Comparison of ENCODE assay signal across 31 mouse cellular contexts in genomic region chr8:60974837-60975236, GRCm38 (mm10). TPM values are rescaled to one million over a fixed set of nuclear protein-coding genes. Genes with fewer than 3 reads are reported as not detected.
DNase-seq lines count a peak whose midpoint lies in the region; ATAC-seq and TF ChIP-seq lines count a peak whose summit lies in the region.
"Had no signal": no experiment of that assay in that cellular context is flagged by ENCODE, and none has a peak within 500 bp of the region (broad histone marks: within the 10 kb centered on the region; RNA-seq: fewer than 3 reads in every experiment).

No protein-coding gene starts in this region.

- no peak overlapping the region for H3K9ac ChIP-seq in stomach, embryonic 14.5 days (replicated peaks; ENCODE audit: low read depth, low read length)
- H3K9ac ChIP-seq in stomach, postnatal 0 days (ENCODE audit: low read length) = no peak overlapping the region
- H3K9ac ChIP-seq in liver, embryonic 16.5 days (ENCODE audit: low read depth, low read length) = peak overlapping the region; percentile 30
- H3K9ac ChIP-seq: forebrain, embryonic 12.5 days; heart, embryonic 13.5 days; hindbrain, embryonic 15.5 days; kidney, embryonic 15.5 days; limb, embryonic 13.5 days; lung, embryonic 14.5 days; midbrain, embryonic 13.5 days; neural tube, embryonic 13.5 days had no signal

- TF ChIP-seq CTCF in stomach, postnatal 0 days (IDR thresholded peaks at IDR 0.05; ENCODE audit: low read depth) = no peak
- no peak for TF ChIP-seq CTCF in layer of hippocampus, adult 2 months (conservative IDR thresholded peaks at IDR 0.05)

- 74% methylated on average over 2 of the region's 2 CpGs for WGBS in stomach, embryonic 14.5 days
- 67% methylated on average over 2 of the region's 2 CpGs for WGBS in stomach, postnatal 0 days
- 27% methylated on average over 2 of the region's 2 CpGs for WGBS in liver, embryonic 16.5 days (ENCODE audit: insufficient replicate concordance)

- no peak overlapping the region for H3K4me2 ChIP-seq in stomach, embryonic 14.5 days (replicated peaks; ENCODE audit: low read depth, low read length)
- H3K4me2 ChIP-seq in stomach, postnatal 0 days (replicated peaks; ENCODE audit: low read depth) = no peak overlapping the region
- H3K4me2 ChIP-seq in liver, embryonic 16.5 days (ENCODE audit: low read depth, low read length) = peak overlapping the region; percentile 61
- H3K4me2 ChIP-seq: forebrain, embryonic 12.5 days; heart, embryonic 13.5 days; hindbrain, embryonic 15.5 days; kidney, embryonic 15.5 days; limb, embryonic 13.5 days; lung, embryonic 14.5 days; midbrain, embryonic 13.5 days; neural tube, embryonic 13.5 days had no signal

- H3K27ac ChIP-seq in stomach, embryonic 14.5 days (ENCODE audit: low read length) = no peak overlapping the region
- H3K27ac ChIP-seq in stomach, postnatal 0 days (replicated peaks) = no peak overlapping the region
- H3K27ac ChIP-seq in liver, embryonic 16.5 days (ENCODE audit: low read length) = peak overlapping the region; percentile 76
- H3K27ac ChIP-seq in layer of hippocampus, adult 2 months = no peak overlapping the region
- H3K27ac ChIP-seq: forebrain, embryonic 12.5 days; heart, embryonic 13.5 days; hindbrain, embryonic 15.5 days; kidney, embryonic 15.5 days; limb, embryonic 13.5 days; midbrain, embryonic 13.5 days; neural tube, embryonic 13.5 days had no signal

- DNase-seq in stomach, postnatal 0 days (ENCODE audit: low spot score) = no peak
- no peak for DNase-seq in kidney, adult 9 months
- no peak for DNase-seq in layer of hippocampus, adult 2 months (ENCODE audit: low spot score in 2 of 2)
- DNase-seq in frontal cortex, postnatal 25 days (ENCODE audit: low spot score in 2 of 2) = no peak
- DNase-seq: adrenal gland, adult 2 months; adrenal gland, postnatal 36 days; cerebellum, adult 11 months; cerebellum, adult 9-10 months; cerebellum, postnatal 36 days; gastrocnemius, postnatal 14 days; heart, postnatal 10 days; kidney, adult 11 months; kidney, postnatal 36 days; lung, embryonic 14.5 days; lung, postnatal 36 days; right cerebral cortex, postnatal 4 days; thymus, postnatal 36 days had no signal

- H3K36me3 ChIP-seq in stomach, embryonic 14.5 days (ENCODE audit: control insufficient read depth, insufficient read depth, low read length) = no peaks in the 10 kb centered on the region
- no peaks in the 10 kb centered on the region for H3K36me3 ChIP-seq in stomach, postnatal 0 days (ENCODE audit: control insufficient read depth, insufficient read depth, low read length)
- H3K36me3 ChIP-seq in liver, embryonic 16.5 days (ENCODE audit: control insufficient read depth, insufficient read depth) = no peaks in the 10 kb centered on the region
- H3K36me3 ChIP-seq: forebrain, embryonic 12.5 days; heart, embryonic 13.5 days; hindbrain, embryonic 15.5 days; kidney, embryonic 15.5 days; limb, embryonic 13.5 days; midbrain, embryonic 13.5 days; neural tube, embryonic 13.5 days had no signal

- H3K27me3 ChIP-seq in stomach, embryonic 14.5 days (ENCODE audit: control insufficient read depth, insufficient read depth, low read length) = no peaks in the 10 kb centered on the region
- H3K27me3 ChIP-seq in stomach, postnatal 0 days (ENCODE audit: control insufficient read depth, insufficient read depth, low read length) = no peaks in the 10 kb centered on the region
- no peaks in the 10 kb centered on the region for H3K27me3 ChIP-seq in liver, embryonic 16.5 days (ENCODE audit: control insufficient read depth, insufficient read depth, low read depth, low read length)
- H3K27me3 ChIP-seq: forebrain, embryonic 12.5 days; heart, embryonic 13.5 days; hindbrain, embryonic 15.5 days; kidney, embryonic 15.5 days; limb, embryonic 13.5 days; megakaryocyte, embryonic 14.5 days; midbrain, embryonic 13.5 days; neural tube, embryonic 13.5 days had no signal

- 0 out of 2 replicates have a peak, but pooled peaks have one; percentile 23 for ATAC-seq in stomach, embryonic 14.5 days (ENCODE audit: insufficient number of reproducible peaks, insufficient read depth, low FRiP score, low read depth)
- no peak for ATAC-seq in stomach, postnatal 0 days (ENCODE audit: low FRiP score, low TSS enrichment)
- ATAC-seq in erythroid progenitor cell, adult 5-6 weeks (replicated peaks; ENCODE audit: low FRiP score, poor library complexity, severe bottlenecking) = peak; percentile 88
- ATAC-seq in liver, embryonic 16.5 days (ENCODE audit: low read depth) = peak; percentile 83
- ATAC-seq: activated CD4-positive, CD25-positive, alpha-beta regulatory T cell, adult 4 months; CD4-positive, CD25-positive, alpha-beta regulatory T cell, adult 4 months; inflammation-experienced regulatory T-cells, adult 6 months; midbrain, embryonic 13.5 days had no signal

- TF ChIP-seq EP300 in stomach, postnatal 0 days (optimal IDR thresholded peaks at IDR 0.05) = no peak

- no peaks in the 10 kb centered on the region for H3K9me3 ChIP-seq in stomach, embryonic 14.5 days (ENCODE audit: control insufficient read depth, low read depth, low read length)
- H3K9me3 ChIP-seq in stomach, postnatal 0 days (ENCODE audit: control insufficient read depth, low read length) = no peaks in the 10 kb centered on the region
- no peaks in the 10 kb centered on the region for H3K9me3 ChIP-seq in liver, embryonic 16.5 days (replicated peaks; ENCODE audit: control insufficient read depth, low read length)
- H3K9me3 ChIP-seq: forebrain, embryonic 12.5 days; heart, embryonic 13.5 days; hindbrain, embryonic 15.5 days; kidney, embryonic 15.5 days; limb, embryonic 13.5 days; megakaryocyte, embryonic 14.5 days; midbrain, embryonic 13.5 days; neural tube, embryonic 13.5 days had no signal

- no peaks in the 10 kb centered on the region for H3K4me1 ChIP-seq in stomach, embryonic 14.5 days (ENCODE audit: control insufficient read depth, insufficient read depth, low read length)
- no peaks in the 10 kb centered on the region for H3K4me1 ChIP-seq in stomach, postnatal 0 days (replicated peaks; ENCODE audit: control insufficient read depth, insufficient read depth)
- H3K4me1 ChIP-seq in liver, embryonic 16.5 days (ENCODE audit: control insufficient read depth, low read depth, low read length) = peaks cover 54% of the 10 kb centered on the region
- H3K4me1 ChIP-seq: kidney, embryonic 15.5 days had no signal

- no peak overlapping the region for H3K4me3 ChIP-seq in stomach, embryonic 14.5 days (ENCODE audit: low read depth, low read length)
- no peak overlapping the region for H3K4me3 ChIP-seq in stomach, postnatal 0 days (ENCODE audit: low read depth, low read length)
- H3K4me3 ChIP-seq in liver, embryonic 16.5 days (ENCODE audit: low read depth, low read length) = no peak overlapping the region
- no peak overlapping the region for H3K4me3 ChIP-seq in layer of hippocampus, adult 2 months
- H3K4me3 ChIP-seq: forebrain, embryonic 12.5 days; heart, embryonic 13.5 days; hindbrain, embryonic 15.5 days; kidney, embryonic 15.5 days; limb, embryonic 13.5 days; megakaryocyte, embryonic 14.5 days; midbrain, embryonic 13.5 days; neural tube, embryonic 13.5 days had no signal

RNA-seq across cellular contexts. Expression of gene Clcn3, which starts 8.3 kb away (rescaled TPM):
- 25.4 and 28.0 TPM in 2 replicates for polyA plus RNA-seq in stomach, embryonic 14.5 days (2014; fragmentation: Nextera tagmentation; extraction: Ambion mirVana)
- polyA plus RNA-seq in stomach, postnatal 0 days (2015; fragmentation: Nextera tagmentation; extraction: Ambion mirVana) = 21.3 and 21.7 TPM in 2 replicates
- total RNA-seq in erythroid progenitor cell, adult 5-6 weeks (2015; ENCODE audit: low replicate concordance) = 293 and 374 TPM in 2 replicates
- 484 and 559 TPM in 2 replicates for total RNA-seq in erythroid progenitor cell, adult 5-6 weeks (2017; ENCODE audit: low replicate concordance)
- polyA plus RNA-seq in liver, embryonic 16.5 days (2015; fragmentation: Nextera tagmentation; extraction: Ambion mirVana) = 39.4 and 41.2 TPM in 2 replicates
- total RNA-seq in layer of hippocampus, adult 2 months (2021) = 100 to 1,000 TPM; 121 to 123 TPM

RNA-seq across cellular contexts. Expression of gene Nek1, which starts 18.2 kb away (rescaled TPM):
- 29.0 and 32.3 TPM in 2 replicates for polyA plus RNA-seq in stomach, embryonic 14.5 days (2014; fragmentation: Nextera tagmentation; extraction: Ambion mirVana)
- 6.9 and 7.8 TPM in 2 replicates for polyA plus RNA-seq in stomach, postnatal 0 days (2015; fragmentation: Nextera tagmentation; extraction: Ambion mirVana)
- total RNA-seq in erythroid progenitor cell, adult 5-6 weeks (2015; ENCODE audit: low replicate concordance) = 14.3 and 15.9 TPM in 2 replicates
- 20.4 and 21.5 TPM in 2 replicates for total RNA-seq in erythroid progenitor cell, adult 5-6 weeks (2017; ENCODE audit: low replicate concordance)
- polyA plus RNA-seq in liver, embryonic 16.5 days (2015; fragmentation: Nextera tagmentation; extraction: Ambion mirVana) = 7.1 and 7.9 TPM in 2 replicates
- total RNA-seq in layer of hippocampus, adult 2 months (2021) = 10 to 100 TPM; 24.5 to 30.5 TPM
